Mouse (Mus musculus) neural tube, embryonic 15.5 days (tissue): Measurements from ENCODE around the gene Klhl3. TPM values are rescaled to one million over a fixed set of nuclear protein-coding genes. Genes with fewer than 3 reads are reported as not detected.

Experiments used
- ATAC-seq: fragments of 200-750 bp; cut with Nextera tagmentation; 2 replicates; pipeline ENCODE4 v1.8.0; 2017; ENCODE audit warnings: mild to moderate bottlenecking, moderate TSS enrichment, moderate library complexity; ENCODE audit not compliant: low FRiP score
- H3K27ac ChIP-seq: fragments of 300-500 bp; sonication (generic); replicated peaks from 2 replicates; pipeline ENCODE4 v1.5.1; 2015; ENCODE audit warnings: mild to moderate bottlenecking, inconsistent platforms
- H3K27me3 ChIP-seq: fragments of 300-500 bp; sonication (generic); replicated peaks from 2 replicates; pipeline ENCODE4 v1.6.1; 2015; ENCODE audit warnings: inconsistent platforms
- H3K36me3 ChIP-seq: fragments of 300-500 bp; sonication (generic); 2 replicates; pipeline ENCODE4 v1.6.1; 2015; ENCODE audit warnings: inconsistent platforms
- H3K4me1 ChIP-seq: fragments of 300-500 bp; sonication (generic); 2 replicates; pipeline ENCODE4 v1.6.1; 2015; ENCODE audit warnings: inconsistent platforms
- H3K4me2 ChIP-seq: fragments of 300-500 bp; sonication (generic); 2 replicates; pipeline ENCODE4 v1.6.1; 2015; ENCODE audit warnings: inconsistent platforms, mild to moderate bottlenecking, moderate library complexity
- H3K4me3 ChIP-seq: fragments of 300-500 bp; sonication (generic); replicated peaks from 2 replicates; pipeline ENCODE4 v1.5.1; 2015; ENCODE audit warnings: mild to moderate bottlenecking, inconsistent platforms
- H3K9ac ChIP-seq: fragments of 300-500 bp; sonication (generic); replicated peaks from 2 replicates; pipeline ENCODE4 v1.6.1; 2015; ENCODE audit warnings: mild to moderate bottlenecking, inconsistent platforms
- H3K9me3 ChIP-seq: fragments of 300-500 bp; sonication (generic); replicated peaks from 2 replicates; pipeline ENCODE4 v1.6.1; 2016; ENCODE audit warnings: inconsistent platforms
- WGBS: fragments of 180-500 bp; shearing (Covaris S2); methylation state at CpG from one replicate; pipeline ENCODE4 v1.1.7; 2015; ENCODE audit warnings: mixed read lengths; 5-methylcytosine and 5-hydroxymethylcytosine counted together
- polyA plus RNA-seq: library from polyadenylated mRNA; unstranded; fragments of >200 nt; fragmentation: Nextera tagmentation; extraction: Ambion mirVana; gene quantifications from 2 replicates; pipeline ENCODE4 v1.2.1, GENCODE M21; 2015

The Klhl3 gene
- polyA plus RNA-seq, 1 experiment from 2014 or later = 16.5 TPM

- Histone ChIP-seq H3K4me1 (peaks cover 2% of the 10 kb centered on the region; the same call in 1 of the 2 replicates), H3K36me3 (peaks cover 16% of the 10 kb centered on the region), H3K9ac (no peak overlapping the region), H3K27me3 (no peaks in the 10 kb centered on the region), H3K4me2 (no peak overlapping the region), H3K27ac (no peak overlapping the region), H3K4me3 (no peak overlapping the region), H3K9me3 (no peaks in the 10 kb centered on the region)
- 52% methylated on average over 14 of the region's 14 CpGs for WGBS
- ATAC-seq = peak; percentile 71
Measured at GRCm38 (mm10) chr13:58012067-58012925, 101.1 kb downstream of the Klhl3 start.

- no peak overlapping the region for H3K9ac ChIP-seq
- H3K4me2 ChIP-seq = no peak overlapping the region
- 70% methylated on average over 2 of the region's 2 CpGs for WGBS
Measured at GRCm38 (mm10) chr13:58011526-58011925, 101.9 kb downstream of the Klhl3 start.

GRCm38 (mm10) chr13:58010416-58010815 lies 103.0 kb downstream of the Klhl3 start:
- ATAC-seq = no peak

More at GRCm38 (mm10) chr13:58011526-58011925, 101.9 kb downstream of the Klhl3 start:
- peaks cover 12% of the 10 kb centered on the region for H3K36me3 ChIP-seq
- H3K27ac ChIP-seq = no peak overlapping the region
- H3K4me3 ChIP-seq = no peak overlapping the region
- 0 out of 2 replicates have a peak, but pooled peaks have one; percentile 6 for ATAC-seq
- no peaks in the 10 kb centered on the region for H3K27me3 ChIP-seq
- H3K9me3 ChIP-seq = no peaks in the 10 kb centered on the region
- H3K4me1 ChIP-seq = peaks cover 2% of the 10 kb centered on the region; the same call in 1 of the 2 replicates

GRCm38 (mm10) chr13:58009275-58009674 lies 104.1 kb downstream of the Klhl3 start:
- 82% methylated on average over 13 of the region's 13 CpGs for WGBS
- H3K27me3 ChIP-seq = no peaks in the 10 kb centered on the region
- ATAC-seq = no peak
- no peak overlapping the region for H3K27ac ChIP-seq
- H3K4me2 ChIP-seq = no peak overlapping the region
- peaks cover 2% of the 10 kb centered on the region; the same call in 1 of the 2 replicates for H3K4me1 ChIP-seq
- peaks cover 19% of the 10 kb centered on the region for H3K36me3 ChIP-seq
- no peaks in the 10 kb centered on the region for H3K9me3 ChIP-seq
- no peak overlapping the region for H3K4me3 ChIP-seq
- H3K9ac ChIP-seq = no peak overlapping the region

More at GRCm38 (mm10) chr13:58010416-58010815, 103.0 kb downstream of the Klhl3 start:
- peaks cover 2% of the 10 kb centered on the region; the same call in 1 of the 2 replicates for H3K4me1 ChIP-seq
- WGBS = 88% methylated on average over 7 of the region's 7 CpGs
- peaks cover 13% of the 10 kb centered on the region for H3K36me3 ChIP-seq
- no peak overlapping the region for H3K4me2 ChIP-seq
- H3K9me3 ChIP-seq = no peaks in the 10 kb centered on the region
- no peak overlapping the region for H3K9ac ChIP-seq
- no peak overlapping the region for H3K4me3 ChIP-seq
- no peak overlapping the region for H3K27ac ChIP-seq
- no peaks in the 10 kb centered on the region for H3K27me3 ChIP-seq

GRCm38 (mm10) chr13:58008038-58008364 lies 105.4 kb downstream of the Klhl3 start:
- Histone ChIP-seq H3K4me2 (no peak overlapping the region), H3K4me3 (no peak overlapping the region), H3K9me3 (no peaks in the 10 kb centered on the region), H3K9ac (no peak overlapping the region), H3K36me3 (peaks cover 26% of the 10 kb centered on the region), H3K4me1 (peaks cover 2% of the 10 kb centered on the region; the same call in 1 of the 2 replicates), H3K27ac (no peak overlapping the region), H3K27me3 (no peaks in the 10 kb centered on the region)
- no peak for ATAC-seq
- WGBS = 90% methylated on average over 5 of the region's 5 CpGs

- Histone ChIP-seq H3K4me3 (no peak overlapping the region), H3K4me2 (no peak overlapping the region), H3K27me3 (no peaks in the 10 kb centered on the region), H3K27ac (no peak overlapping the region), H3K36me3 (peaks cover 26% of the 10 kb centered on the region), H3K9ac (no peak overlapping the region; the same call in 1 of the 2 replicates), H3K4me1 (peaks cover 5% of the 10 kb centered on the region; the same call in 1 of the 2 replicates), H3K9me3 (no peaks in the 10 kb centered on the region)
- WGBS = 60% methylated on average over 16 of the region's 16 CpGs
- no peak for ATAC-seq
Measured at GRCm38 (mm10) chr13:58007256-58008037, 105.9 kb downstream of the Klhl3 start.

- Histone ChIP-seq H3K27me3 (no peaks in the 10 kb centered on the region), H3K9ac (no peak overlapping the region), H3K4me3 (no peak overlapping the region), H3K4me1 (0 out of 2 replicates have a peak, but pooled peaks cover 2% of the 10 kb centered on the region), H3K36me3 (peaks cover 14% of the 10 kb centered on the region; the same call in 1 of the 2 replicates), H3K4me2 (no peak overlapping the region), H3K27ac (no peak overlapping the region), H3K9me3 (no peaks in the 10 kb centered on the region)
- ATAC-seq = no peak
- 89% methylated on average over 3 of the region's 3 CpGs for WGBS
Measured at GRCm38 (mm10) chr13:58001792-58002191, 111.6 kb downstream of the Klhl3 start.

GRCm38 (mm10) chr13:57996536-57996935 lies 116.9 kb downstream of the Klhl3 start:
- ATAC-seq = no peak
- H3K9ac ChIP-seq = no peak overlapping the region
- no peaks in the 10 kb centered on the region for H3K36me3 ChIP-seq
- no peak overlapping the region for H3K27ac ChIP-seq
- peaks cover 6% of the 10 kb centered on the region; the same call in 1 of the 2 replicates for H3K4me1 ChIP-seq
- H3K9me3 ChIP-seq = no peaks in the 10 kb centered on the region
- WGBS = 50% methylated on average over 11 of the region's 11 CpGs
- no peaks in the 10 kb centered on the region for H3K27me3 ChIP-seq
- H3K4me2 ChIP-seq = no peak overlapping the region
- no peak overlapping the region for H3K4me3 ChIP-seq

- H3K9ac ChIP-seq = no peak overlapping the region
- H3K4me2 ChIP-seq = no peak overlapping the region
- H3K9me3 ChIP-seq = no peaks in the 10 kb centered on the region
- ATAC-seq = no peak; the same call in 1 of the 2 replicates
- H3K36me3 ChIP-seq = no peaks in the 10 kb centered on the region
- H3K4me1 ChIP-seq = peaks cover 6% of the 10 kb centered on the region; the same call in 1 of the 2 replicates
- no peaks in the 10 kb centered on the region for H3K27me3 ChIP-seq
- H3K27ac ChIP-seq = peak overlapping the region; percentile 23; the same call in 1 of the 2 replicates
- 54% methylated on average over 13 of the region's 13 CpGs for WGBS
- H3K4me3 ChIP-seq = no peak overlapping the region
Measured at GRCm38 (mm10) chr13:57995864-57996263, 117.5 kb downstream of the Klhl3 start.

- peak overlapping the region; percentile 52; the same call in 1 of the 2 replicates for H3K27ac ChIP-seq
- no peak overlapping the region for H3K4me2 ChIP-seq
- H3K9ac ChIP-seq = no peak overlapping the region
- H3K27me3 ChIP-seq = no peaks in the 10 kb centered on the region
- no peaks in the 10 kb centered on the region for H3K9me3 ChIP-seq
- 35% methylated on average over 10 of the region's 10 CpGs for WGBS
- peaks cover 36% of the 10 kb centered on the region for H3K4me1 ChIP-seq
- no peak overlapping the region for H3K4me3 ChIP-seq
- peak; percentile 28; the same call in 1 of the 2 replicates for ATAC-seq
- H3K36me3 ChIP-seq = no peaks in the 10 kb centered on the region
Measured at GRCm38 (mm10) chr13:57984637-57985036, 128.8 kb downstream of the Klhl3 start.

GRCm38 (mm10) chr13:57984163-57984562 lies 129.2 kb downstream of the Klhl3 start:
- Histone ChIP-seq H3K4me2 (no peak overlapping the region), H3K9ac (no peak overlapping the region), H3K36me3 (no peaks in the 10 kb centered on the region), H3K27ac (peak overlapping the region; percentile 52; the same call in 1 of the 2 replicates), H3K27me3 (no peaks in the 10 kb centered on the region), H3K4me1 (peaks cover 36% of the 10 kb centered on the region), H3K9me3 (no peaks in the 10 kb centered on the region), H3K4me3 (no peak overlapping the region)
- ATAC-seq = peak; percentile 22; the same call in 1 of the 2 replicates
- 66% methylated on average over 8 of the region's 8 CpGs for WGBS
